Mouse (Mus musculus) pancreas, adult 10 weeks (tissue): ENCODE results near the gene Chchd4. TPM values are rescaled to one million over a fixed set of nuclear protein-coding genes. Genes with fewer than 3 reads are reported as not detected.

ENCODE experiments used
- polyA plus RNA-seq: library from polyadenylated mRNA; stranded (reverse); fragments of 350-450 nt; fragmentation: Illumina TruSeq; extraction: RNeasy Lipid Tissue Mini Kit (QIAGEN cat#74804); gene quantifications from one replicate; pipeline ENCODE4 v1.2.3, GENCODE M21; 2015; ENCODE audit warnings: low read depth, low replicate concordance; ENCODE audit not compliant: insufficient read depth

The Chchd4 gene
- polyA plus RNA-seq, result 2.2 TPM

GRCm38 (mm10) chr6:91472868-91473804, at the start of gene Chchd4, which contains the start of gene Tmem43:
Chchd4 (minus strand) TSS chr6:91473546.
Tmem43 (plus strand) TSS chr6:91473703.

GRCm38 (mm10) chr6:91515545-91516449, 42.5 kb upstream of the Chchd4 start, which contains the start of the genes Xpc and Lsm3:
Xpc (minus strand) TSS chr6:91515888.
Lsm3 (plus strand) TSS chr6:91515928.

Other genes starting within 250 kb of the Chchd4 start
- gene Wnt7a, start 62.2 kb downstream of the Chchd4 start, polyA plus RNA-seq, result not detected
- gene Tmem43, start 157 bp upstream of the Chchd4 start, polyA plus RNA-seq, result 13.2 TPM
- 3.8 TPM for gene Xpc, start 42.3 kb upstream of the Chchd4 start, polyA plus RNA-seq
- gene Lsm3, start 42.4 kb upstream of the Chchd4 start, polyA plus RNA-seq, result 8.8 TPM
- gene Slc6a6, start 210.5 kb upstream of the Chchd4 start, polyA plus RNA-seq, result 20.3 TPM